Mouse (Mus musculus) forelimb bud, embryonic 11.5 days (tissue): ENCODE results near the gene Slc16a12.

Source experiments
- DNase-seq: peaks from one replicate; pipeline ENCODE4 v3.0.0-alpha.2; 2012; ENCODE audit warnings: low read depth, low spot score

The Slc16a12 gene

DNA sequence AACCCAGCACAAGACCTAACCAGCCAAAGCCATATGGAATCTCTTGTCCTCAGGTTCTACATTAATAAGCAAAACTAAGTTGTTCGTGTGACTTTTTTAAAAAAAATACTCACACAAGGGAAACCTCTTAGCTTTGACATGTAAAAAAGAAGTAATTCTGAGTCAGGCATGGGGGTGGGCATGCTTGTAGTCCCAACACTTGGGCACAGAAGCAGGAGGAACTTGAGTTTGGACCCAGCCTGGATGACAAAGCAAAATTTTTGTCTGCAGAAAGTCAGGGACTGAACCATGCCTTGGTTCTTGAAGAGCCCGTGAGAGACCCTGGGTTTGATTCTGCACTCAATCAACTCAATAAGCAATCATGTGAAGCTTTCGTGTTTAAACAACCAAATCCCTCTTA lies 17.6 kb downstream of the Slc16a12 start:
- no peak for DNase-seq

DNA sequence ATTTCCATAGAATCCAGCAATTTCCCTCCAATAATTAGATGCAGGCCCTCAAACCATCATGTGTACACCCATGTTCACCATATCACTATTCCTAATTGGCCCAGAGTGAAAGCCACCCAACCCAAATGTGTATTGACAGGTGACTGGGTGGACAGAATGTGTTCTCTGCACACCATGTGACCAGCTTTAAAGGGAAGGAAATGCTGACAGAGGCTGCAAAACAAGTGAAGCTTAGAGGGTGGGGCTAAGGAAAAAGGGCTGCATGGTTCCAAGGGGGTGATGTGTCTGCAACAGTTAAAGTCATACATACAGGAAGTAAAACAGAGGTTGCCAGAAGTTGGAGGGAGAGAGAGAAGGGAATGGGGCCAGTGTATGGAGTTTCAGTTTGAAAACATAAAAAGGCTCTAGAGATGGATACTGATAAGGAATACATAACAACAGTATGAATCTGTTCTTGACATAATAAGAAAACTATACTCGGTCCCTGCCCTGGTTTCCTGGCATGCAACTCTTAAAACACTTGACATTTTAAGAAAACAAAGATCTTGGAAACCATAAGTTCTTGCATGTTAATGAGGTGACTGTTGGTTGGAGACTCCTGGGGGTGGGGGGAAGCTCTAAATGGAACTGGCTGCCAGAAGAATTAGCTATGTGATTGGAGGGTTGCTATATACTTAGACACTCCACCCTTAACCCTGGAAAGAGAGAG lies 20.7 kb downstream of the Slc16a12 start:
- DNase-seq: no peak

DNA sequence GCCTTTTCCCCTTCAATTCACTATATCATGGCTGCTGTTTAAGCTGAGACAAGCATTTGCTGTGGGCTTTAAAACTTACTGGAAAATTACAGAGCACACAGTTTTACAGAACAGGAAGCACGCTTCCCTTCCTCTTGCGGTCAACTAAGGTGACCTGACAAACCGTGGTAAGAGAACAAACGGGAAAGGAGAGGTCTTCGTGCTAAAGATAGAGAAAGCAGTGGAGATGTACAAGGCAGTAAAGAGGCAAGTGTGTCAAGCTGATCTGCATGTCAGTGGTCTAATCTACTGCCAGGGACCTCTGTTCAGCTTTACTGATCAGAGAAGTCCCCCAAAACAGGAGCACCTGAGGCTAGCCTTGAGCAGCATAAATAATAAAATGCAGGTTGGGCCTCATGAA lies 21.7 kb downstream of the Slc16a12 start:
- DNase-seq: no peak

DNA sequence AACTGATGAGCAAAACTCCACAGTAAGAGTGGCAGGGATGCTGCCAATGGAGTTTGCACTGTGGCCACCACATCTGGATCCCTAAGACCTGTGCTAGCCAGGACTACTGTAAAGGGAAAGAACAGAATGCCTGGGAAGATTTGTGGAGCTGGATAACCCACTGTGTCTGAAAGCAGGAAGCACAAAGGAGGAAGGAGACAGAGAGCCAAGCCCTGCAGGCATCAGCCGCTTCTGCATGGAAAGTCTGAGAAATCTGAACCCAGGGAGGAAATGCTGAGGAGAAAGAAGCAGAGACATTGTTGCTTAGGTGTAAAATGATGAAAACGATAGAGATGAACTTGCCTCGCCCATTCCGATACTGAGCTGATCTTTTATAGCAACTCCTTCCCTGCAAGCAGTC lies 22.5 kb downstream of the Slc16a12 start:
- DNase-seq: no peak

DNA sequence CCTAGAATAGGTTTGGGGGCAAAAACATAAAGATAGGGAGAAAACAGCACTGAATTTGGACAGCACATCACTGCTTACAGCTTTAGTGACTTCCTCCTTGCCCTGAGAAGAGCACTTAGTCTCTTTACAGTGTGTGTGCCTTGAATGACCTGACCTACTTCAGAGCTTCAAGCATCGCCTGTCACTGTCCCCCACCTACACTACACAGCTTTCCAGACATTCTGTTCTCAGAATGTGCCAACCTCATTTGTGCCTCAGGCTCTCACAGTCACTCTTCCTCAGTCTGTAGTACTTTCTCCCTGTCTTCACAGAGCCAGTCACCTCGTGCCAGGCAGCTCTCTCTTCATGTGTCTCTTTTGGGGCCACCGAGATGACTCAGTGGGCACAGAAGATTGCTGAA lies 24.5 kb downstream of the Slc16a12 start:
- no peak for DNase-seq

DNA sequence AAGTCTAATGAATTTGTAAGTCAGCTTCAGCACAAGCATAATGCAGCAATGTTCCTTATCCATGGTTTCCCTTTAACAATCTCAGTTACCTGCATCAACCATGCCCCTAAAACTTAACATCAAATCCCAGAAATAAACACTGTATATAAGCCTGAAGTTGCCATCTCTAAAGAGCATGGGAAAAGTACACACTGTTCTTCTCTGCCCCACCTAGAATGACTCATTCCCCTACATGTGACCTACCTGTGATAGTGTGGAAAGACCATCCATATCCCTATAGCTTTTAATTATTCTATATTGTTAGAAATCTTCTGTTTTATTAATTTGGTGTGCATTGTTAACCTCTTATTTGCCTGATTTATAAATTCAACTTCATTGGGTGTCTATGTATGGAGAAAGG lies 27.0 kb downstream of the Slc16a12 start:
- no peak for DNase-seq

DNA sequence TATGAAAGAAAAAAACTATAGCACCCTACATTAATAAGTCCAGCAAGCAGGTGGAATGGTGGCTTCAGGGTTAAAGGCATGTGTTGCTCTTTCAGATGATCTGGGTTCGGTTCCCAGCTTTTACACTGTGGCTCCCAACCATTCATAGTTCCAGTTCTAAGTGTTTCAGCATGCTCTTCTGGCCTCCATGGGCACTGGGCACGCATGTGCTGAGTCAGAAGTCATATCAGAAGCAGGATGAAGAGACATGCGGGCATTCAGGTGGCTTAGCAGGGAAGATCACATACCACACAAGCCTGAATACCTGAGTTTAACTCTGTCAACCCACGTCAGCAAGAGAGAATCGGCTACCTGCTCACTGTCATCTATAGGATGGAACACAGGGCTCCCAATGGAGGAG lies 28.1 kb downstream of the Slc16a12 start:
- no peak for DNase-seq

DNA sequence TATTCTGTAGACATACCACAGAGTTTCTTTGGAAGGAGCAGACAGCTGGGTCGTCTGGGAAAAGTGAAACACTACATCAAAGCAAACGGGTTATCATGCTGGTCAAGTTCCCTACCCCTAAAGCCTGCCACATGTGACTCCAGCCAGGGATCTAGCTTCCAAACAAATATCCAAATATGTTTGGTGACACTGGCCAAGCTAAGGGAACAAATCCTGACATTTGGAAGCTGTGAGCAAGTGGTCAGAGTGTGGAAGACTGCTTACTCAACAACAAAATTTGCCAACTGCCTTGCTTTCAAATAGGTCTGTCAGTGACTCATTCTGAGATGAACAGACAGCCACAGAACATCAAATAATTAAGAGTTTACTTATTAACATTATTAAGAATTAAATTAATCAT lies 28.6 kb downstream of the Slc16a12 start:
- no peak for DNase-seq

DNA sequence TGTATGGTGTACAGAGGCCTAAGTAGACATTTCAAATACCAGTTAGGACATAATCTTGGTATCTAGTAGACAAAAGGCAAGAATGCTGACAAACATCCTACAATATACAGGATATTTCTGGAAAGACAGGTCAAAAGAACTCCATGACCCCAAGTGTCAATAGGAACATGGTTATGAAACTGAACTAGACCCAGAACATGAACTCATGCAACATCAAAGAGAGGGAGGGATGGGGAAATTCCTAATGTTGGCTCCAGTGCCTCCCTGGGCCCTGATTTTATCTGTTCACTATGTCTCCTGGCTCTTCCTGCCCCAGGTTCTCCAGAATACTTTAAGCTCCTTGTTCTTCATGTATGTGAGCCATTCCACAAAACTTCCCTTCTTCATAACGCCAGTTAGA lies 31.2 kb downstream of the Slc16a12 start:
- no peak for DNase-seq

DNA sequence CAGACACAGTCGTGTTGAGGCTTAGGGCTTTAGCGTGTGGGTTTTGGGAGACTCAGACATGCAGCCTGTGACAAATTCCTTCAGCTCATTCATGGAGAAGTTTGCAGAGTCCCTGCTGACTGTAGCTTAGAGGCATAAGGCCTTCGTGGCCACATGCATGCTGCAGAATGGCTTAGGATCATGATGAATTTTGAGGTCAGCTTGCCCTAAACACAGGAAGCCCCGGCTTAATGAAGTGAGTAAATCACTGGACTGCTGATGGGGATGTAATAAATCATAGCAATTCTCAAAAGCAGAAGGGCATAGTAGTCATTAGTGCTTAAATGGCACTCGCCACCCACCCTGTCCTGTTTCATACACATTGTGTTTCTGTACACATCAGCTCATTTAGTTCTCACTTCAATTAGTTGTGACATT lies 32.8 kb downstream of the Slc16a12 start:
- DNase-seq: peak; percentile 72

DNA sequence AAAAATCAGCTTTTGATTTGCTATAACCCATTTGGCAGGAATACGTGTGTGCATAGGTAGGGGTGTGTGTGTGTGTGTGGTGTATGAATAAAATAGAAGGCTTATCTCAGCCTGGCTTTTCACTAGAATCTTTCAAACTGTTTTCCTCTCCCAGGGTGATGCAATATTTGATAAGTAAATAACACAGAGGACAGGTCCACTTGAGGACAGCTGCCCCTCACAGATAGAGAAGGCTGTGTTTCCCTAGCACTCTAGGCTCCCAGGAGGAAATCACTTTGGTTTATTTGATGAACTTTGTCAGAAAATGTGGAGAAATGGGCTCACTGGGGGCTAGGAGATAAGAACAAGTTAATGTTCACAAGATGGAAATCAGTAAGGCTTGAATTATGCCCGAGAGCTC lies 35.0 kb downstream of the Slc16a12 start:
- no peak for DNase-seq

DNA sequence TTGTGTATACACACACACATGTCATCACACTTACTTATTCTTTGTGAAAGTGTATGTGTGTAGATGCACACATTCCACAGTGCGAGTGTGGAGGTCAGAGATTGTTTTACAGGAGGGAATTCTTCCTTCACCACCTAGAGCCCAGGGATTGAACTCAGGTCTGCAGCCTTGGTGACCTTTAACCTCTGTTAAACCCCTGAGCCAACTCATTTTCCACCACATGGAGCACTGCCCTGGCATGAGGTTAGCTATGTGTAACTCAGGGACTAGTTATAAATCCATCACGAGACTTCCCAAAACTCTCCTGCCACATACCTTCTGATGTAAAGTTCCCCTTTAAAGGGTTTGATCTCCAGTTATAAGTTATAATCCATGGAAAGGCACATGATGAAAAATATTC lies 38.9 kb downstream of the Slc16a12 start:
- no peak for DNase-seq

DNA sequence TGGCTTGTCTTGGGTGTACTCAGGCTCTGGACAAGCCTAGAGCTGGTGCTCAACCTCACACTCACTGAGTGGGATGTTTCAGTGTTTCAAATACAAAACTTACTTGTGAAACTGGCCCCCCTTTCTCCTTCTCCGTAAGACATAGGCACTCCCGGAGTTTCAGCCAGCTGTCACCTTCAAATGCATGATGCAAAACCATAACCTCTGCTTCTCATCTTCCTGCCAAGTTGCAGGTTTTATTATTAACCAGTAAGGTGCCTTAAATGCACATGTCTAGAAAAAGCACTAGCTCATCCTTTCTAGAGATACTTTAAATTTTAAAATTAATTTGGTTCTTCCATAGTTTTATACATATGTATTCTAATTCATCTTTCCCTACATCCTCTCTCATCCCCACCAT lies 39.5 kb downstream of the Slc16a12 start:
- DNase-seq: no peak

DNA sequence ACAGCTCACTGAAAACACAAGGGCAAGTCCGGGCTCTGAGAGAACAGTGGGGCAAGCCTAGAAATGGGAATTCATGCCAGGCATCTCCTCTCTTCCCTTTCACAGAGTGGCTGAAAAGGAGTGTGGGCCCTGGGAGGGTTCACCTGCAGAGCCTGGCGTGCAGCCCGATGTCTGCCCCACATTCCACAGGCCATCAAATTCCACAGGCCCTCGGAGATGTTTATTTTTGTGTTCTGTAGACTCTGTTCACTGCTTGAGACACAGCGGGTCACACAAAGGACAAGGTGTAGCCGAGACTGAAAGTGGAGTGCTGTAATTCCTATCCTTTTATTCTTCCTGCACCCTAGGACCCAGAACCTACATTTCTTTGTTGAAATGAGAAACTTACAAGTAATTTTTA lies 40.8 kb downstream of the Slc16a12 start:
- no peak for DNase-seq

DNA sequence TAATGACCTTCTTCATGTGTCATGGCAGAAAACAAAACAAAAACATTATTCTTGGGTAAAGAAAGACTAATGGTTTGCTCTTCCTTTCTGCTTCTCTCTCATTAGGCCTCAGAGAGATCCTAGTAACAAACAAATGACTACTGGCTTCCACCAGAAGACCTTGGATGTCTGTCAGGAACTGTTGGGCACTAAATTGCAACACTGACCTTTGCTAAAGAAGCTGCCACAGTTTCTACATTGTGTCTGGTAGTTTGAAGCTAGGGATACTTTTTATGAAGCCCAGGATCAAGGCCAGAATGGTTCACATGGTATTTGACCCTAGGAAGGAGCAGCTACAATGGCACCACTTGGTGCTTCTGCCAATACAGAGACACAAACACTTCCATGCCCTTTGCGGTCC lies 41.9 kb downstream of the Slc16a12 start:
- no peak for DNase-seq

DNA sequence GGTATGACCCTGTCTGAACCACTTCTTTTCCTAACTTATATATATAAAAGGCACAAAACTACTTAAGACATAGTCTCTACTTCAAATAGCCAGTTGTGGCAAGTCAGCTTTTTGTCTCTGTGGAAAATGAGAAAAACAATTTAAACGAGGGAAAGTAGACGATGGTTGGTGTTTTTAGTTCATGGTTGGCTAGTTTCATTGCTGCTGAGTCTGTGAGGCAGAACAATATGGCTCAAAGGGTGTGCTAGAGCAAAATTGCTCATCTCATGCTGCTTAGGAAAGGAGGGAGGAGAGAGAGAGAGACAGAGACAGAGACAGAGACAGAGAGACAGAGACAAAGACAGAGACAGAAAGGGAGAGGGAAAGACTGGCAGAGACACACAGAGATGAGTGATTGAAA lies 47.8 kb downstream of the Slc16a12 start:
- DNase-seq: no peak

DNA sequence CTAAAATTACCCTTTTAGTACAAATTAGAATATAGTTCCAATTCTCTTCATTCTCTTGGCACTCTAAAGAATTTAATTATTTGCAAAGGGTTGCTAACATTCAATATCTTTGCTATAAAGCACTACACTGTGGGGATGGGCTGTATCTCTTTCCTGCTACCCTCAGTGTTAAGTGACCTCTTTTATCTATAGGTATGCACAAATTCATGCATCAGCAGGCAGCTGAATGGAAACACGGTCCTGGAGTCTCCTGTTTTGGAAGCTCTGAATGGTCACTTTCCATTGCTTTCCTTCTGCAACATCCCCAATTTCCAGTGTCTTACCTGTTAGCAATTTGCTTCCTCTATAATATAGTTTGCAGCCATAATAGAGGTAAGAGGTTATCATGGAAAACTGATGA lies 48.2 kb downstream of the Slc16a12 start:
- no peak for DNase-seq

DNA sequence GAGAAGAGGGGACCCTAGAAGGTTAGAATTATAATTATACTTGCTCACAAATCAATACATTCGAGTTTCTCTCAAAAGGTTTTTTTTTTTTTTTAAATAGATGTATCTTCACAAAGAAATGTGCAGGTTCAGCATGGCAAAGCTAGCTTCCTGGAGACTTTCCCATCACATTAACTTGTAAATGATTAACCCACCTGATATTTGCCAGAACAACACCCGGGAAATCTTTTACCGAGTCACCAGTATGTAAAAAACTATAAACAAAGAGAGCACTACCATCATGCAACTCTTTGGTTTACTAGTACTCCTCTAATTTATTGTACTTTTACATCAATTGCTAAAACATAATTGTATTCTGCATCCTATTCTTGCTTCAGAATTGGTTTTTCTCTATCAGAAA lies 48.7 kb downstream of the Slc16a12 start:
- DNase-seq: no peak

DNA sequence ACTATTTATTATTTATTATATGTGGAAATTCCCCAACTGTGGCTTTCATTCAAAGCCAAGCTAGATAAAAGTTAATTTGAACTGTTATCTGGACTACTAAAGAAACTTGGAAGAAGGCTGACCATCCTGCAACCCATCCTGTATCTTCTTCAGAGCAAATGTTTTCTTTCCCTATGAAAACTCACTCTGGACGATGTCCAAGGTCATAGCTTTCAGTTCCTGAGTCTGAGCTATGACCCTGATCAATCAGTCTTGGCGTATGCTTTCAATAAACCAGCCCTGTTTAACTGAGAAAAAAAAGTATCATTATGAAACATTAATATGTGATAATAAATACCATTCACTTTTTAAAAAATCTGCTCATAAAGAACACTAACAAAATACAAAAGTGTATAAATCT lies 49.6 kb downstream of the Slc16a12 start:
- DNase-seq: no peak

DNA sequence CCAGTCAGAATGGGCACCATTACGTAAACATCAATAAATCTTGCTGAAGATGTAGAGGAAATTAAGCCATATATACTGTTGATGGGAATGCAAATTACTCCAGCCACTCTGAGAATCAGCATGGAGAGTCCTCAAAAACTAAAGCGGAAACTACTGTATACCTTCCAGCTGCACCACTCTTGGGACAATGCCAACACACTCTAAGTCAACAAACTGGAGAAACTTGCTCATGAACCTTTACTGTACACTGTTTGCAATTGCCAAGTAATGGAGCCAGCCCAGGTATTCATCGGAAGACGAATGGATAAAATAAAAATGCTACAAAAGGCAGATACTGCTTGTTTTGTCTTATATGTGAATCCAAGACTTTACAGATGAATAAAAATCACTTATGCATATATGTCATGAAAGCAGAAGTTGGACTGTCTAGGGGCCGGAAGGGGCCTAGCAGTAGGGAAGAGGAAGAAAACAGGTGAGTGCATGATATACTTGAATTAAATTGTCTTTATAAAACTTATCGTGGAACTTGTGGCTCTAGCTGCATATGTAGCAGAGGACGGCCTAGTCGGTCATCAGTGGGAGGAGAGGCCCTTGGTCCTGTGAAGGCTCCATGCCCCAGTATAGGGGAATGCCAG lies 50.6 kb downstream of the Slc16a12 start:
- no peak for DNase-seq

DNA sequence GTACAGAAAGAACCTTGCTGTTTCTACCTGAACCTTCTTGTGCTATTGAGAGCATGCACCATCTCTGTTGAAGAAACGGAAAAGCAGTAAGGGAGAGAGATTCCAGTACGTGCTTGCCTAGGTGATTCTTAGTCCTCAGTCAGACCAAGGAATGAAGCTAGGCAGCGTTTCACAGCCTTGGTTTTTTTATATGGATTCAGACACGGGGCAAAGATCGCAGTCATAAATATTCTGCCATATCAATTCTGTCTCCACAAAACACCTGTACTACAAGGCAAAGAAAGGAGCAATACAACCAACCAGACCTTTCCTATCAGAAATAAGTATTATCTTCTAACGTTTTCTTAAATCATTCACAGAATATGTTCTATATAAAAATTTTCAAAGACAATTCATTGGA lies 55.7 kb downstream of the Slc16a12 start:
- DNase-seq: no peak

DNA sequence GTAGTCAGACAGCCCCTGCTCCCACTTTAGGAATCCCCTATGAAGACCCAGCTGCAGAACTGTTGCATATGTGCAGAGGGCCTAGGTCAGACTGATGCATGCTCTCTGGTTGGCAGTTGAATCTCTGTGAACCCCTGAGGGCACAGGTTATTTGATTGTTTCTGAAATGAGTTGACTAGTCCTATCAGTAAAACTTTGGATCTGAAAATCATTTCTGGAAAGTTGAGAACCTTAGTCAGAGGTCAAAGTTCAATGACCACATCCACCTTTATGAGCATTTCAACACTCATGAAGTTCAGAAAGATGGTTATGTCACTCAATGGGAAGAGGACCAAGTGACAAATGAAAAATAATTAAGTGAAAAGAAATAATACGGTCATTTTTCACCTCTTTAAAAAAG lies 61.6 kb downstream of the Slc16a12 start:
- DNase-seq: no peak

DNA sequence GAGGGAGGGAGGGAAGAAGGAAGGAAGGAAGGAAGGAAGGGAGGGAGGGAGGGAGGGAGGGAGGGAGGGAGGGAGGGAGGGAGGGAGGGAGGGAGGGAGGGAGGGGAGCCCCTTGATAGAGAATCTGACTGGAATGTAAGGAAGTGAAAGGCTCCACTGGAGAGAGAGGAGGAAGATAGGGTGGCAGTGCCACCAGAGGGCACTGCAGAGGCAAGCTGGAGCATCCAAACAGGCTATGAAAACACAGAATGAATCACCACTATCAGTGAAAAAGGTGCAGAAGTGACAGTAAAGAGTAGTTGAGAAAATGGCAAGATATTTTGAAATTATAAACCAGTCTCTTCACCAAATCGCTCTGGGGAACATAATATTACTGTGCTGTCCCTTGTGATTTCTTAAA lies 62.2 kb downstream of the Slc16a12 start:
- peak; percentile 35 for DNase-seq

DNA sequence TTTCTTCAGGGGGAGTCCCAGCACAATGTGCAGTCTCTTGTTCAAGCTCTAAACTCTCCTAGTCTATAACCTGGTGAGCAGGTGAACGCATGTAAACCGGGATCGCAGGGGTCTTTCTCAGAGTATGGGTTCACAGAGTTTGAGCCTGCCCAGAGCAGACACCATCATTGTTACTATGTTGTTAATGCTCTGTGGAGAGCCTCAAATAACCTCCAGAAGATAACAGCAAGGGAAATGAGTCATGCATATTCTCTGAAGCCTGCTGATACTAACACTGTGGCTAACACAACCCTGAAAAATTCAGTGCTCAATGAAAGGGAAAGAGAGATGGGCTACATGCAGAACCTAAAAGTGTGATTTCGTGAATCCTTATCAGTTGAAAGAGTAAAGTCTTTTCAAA lies 68.7 kb downstream of the Slc16a12 start:
- no peak for DNase-seq
